Mouse (Mus musculus): ENCODE data around the gene Gm14296. TPM values are rescaled to one million over a fixed set of nuclear protein-coding genes. Genes with fewer than 3 reads are reported as not detected.
"Not testable (repeated sequence)": the region's sequence is repeated elsewhere in the genome, so short reads cannot be mapped to it uniquely, and the experiment has no call there.

The Gm14296 gene
- 0.90 TPM in 1 of 2 replicates, not detected in the other for polyA plus RNA-seq (2011; ENCODE audit: insufficient read depth, insufficient read length, low replicate concordance, missing spikeins)

GRCm38 (mm10) chr2:176927709-176928108 lies at the start of gene Gm14296:
TSS of gene Gm14296 (minus strand) at chr2:176927809.
- H3K4me1 ChIP-seq (ENCODE audit: control insufficient read depth, insufficient read depth, low read length); H3K4me3 ChIP-seq (replicated peaks; ENCODE audit: control insufficient read depth, low read depth, low read length); H3K27ac ChIP-seq (ENCODE audit: control insufficient read depth, insufficient read depth, low read depth, low read length, poor library complexity): not testable (repeated sequence)
- no CpG with 5 or more reads among the region's 2 CpGs for WGBS

- no CpG with 5 or more reads among the region's 1 CpGs for WGBS
- not testable (repeated sequence) for H3K4me3 ChIP-seq (replicated peaks; ENCODE audit: control insufficient read depth, low read depth, low read length); H3K4me1 ChIP-seq (ENCODE audit: control insufficient read depth, insufficient read depth, low read length); H3K27ac ChIP-seq (ENCODE audit: control insufficient read depth, insufficient read depth, low read depth, low read length, poor library complexity)
Measured at GRCm38 (mm10) chr2:176905464-176905863, 22.1 kb downstream of the Gm14296 start.

Other genes with a start within 250 kb of the Gm14296 start
- gene Gm14305, start 219.5 kb downstream of the Gm14296 start, polyA plus RNA-seq (2011; ENCODE audit: insufficient read depth, insufficient read length, low replicate concordance, missing spikeins), result not detected in 2 replicates
- 2.3 TPM in 1 of 2 replicates, not detected in the other for gene Gm14295, start 129.2 kb downstream of the Gm14296 start, polyA plus RNA-seq (2011; ENCODE audit: insufficient read depth, insufficient read length, low replicate concordance, missing spikeins)
- not detected in 2 replicates for gene Gm14408, start 96.7 kb downstream of the Gm14296 start, polyA plus RNA-seq (2011; ENCODE audit: insufficient read depth, insufficient read length, low replicate concordance, missing spikeins)
- 5.0 TPM in 1 of 2 replicates, not detected in the other for gene Gm14419, start 73.1 kb upstream of the Gm14296 start, polyA plus RNA-seq (2011; ENCODE audit: insufficient read depth, insufficient read length, low replicate concordance, missing spikeins)
- not detected in 2 replicates for gene Gm14401, start 146.5 kb upstream of the Gm14296 start, polyA plus RNA-seq (2011; ENCODE audit: insufficient read depth, insufficient read length, low replicate concordance, missing spikeins)